Mouse (Mus musculus) cerebellum, adult 2 months (tissue): ENCODE results near the gene Hdac9.

Experiments used
- CTCF ChIP-seq: fragments of 200-500 bp; IDR thresholded peaks from 2 replicates; pipeline ENCODE4 v1.5.1; 2011; ENCODE audit warnings: low read depth, mild to moderate bottlenecking, control low read depth, low read length, moderate library complexity, borderline replicate concordance; ENCODE audit not compliant: insufficient read depth
- POLR2A ChIP-seq: fragments of 200-500 bp; IDR thresholded peaks from 2 replicates; pipeline ENCODE4 v1.6.1; 2011; ENCODE audit warnings: low read length, control low read depth, borderline replicate concordance; ENCODE audit not compliant: insufficient read depth

- TF ChIP-seq CTCF (no peak), POLR2A (no peak)
Measured at GRCm38 (mm10) chr12:34587171-34587570, 329.7 kb downstream of the Hdac9 start.
